Mouse (Mus musculus): ENCODE data around the gene Cubn.

The Cubn gene

GRCm38 (mm10) chr2:13404986-13405678, 86.5 kb downstream of the Cubn start:
- no peak for DNase-seq

DNA sequence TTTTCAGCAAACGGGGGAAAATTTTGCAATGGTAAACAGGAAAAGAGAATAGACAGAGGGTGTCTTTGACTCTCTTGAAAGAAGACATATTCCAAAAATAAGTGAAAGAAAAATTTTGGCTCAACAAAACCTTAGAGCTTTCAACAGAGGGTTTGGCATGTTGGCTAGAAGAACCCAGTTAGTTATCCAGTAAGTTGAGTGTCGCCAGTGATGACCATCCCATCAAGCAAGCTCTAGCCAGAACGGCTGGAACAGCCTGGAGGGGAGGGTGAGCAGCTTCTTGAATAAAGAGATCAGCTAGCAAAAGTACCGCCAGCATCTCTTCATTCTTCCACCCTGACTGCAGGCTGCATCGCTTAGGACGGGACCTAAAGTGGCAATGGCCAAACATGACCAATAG, 90.8 kb downstream of the Cubn start:
- DNase-seq, result no peak

DNA sequence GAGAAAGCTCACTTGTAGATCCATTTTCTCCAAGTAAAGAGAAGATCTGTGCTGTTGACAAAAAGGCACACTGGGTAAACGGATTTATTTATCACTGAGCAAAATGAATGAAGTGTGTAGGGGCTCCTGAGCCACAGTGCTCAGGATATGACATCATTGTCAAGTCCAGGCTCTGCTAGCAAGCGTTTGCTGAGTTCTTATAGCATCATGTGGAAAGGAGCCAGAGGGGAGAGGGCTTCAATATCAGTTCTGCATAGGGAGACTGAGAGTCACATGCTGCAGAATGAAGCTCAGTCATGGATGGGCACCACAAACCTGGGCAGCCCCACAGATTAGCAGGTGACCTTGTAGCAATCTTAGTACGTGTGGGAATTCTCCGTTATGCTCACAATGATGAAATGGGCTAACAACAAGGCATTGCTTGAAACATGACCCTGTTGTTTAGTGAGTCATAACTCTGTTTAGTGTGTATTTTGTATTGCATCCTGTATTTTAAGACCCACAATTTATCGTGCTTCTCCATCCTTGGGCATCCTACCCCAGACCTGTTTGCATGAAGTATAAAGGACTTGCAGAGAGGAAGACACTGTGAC, 92.0 kb downstream of the Cubn start:
- DNase-seq, result no peak

- DNase-seq, result peak; percentile 46 to 47
Observed at GRCm38 (mm10) chr2:13398955-13399354, 92.7 kb downstream of the Cubn start.

DNA sequence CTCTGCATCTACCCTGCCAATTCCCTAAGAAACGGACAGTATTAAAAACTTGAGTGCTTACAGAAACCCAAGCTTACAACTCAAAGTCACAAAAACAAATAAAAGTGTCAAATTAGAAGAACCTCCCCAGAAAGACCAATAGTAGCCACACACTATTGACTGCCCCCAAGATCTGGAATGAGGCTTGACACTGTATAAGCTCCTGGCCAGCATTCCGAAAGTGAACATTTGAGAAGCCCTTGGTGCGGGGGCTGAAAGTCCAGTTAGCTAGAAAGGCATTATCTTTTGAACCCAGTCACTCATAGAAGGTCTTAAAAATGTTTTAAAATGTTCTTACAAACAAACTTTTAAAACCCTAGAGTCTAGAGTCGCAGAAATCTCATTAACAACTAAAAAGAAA, 93.1 kb downstream of the Cubn start:
- no peak for DNase-seq

DNA sequence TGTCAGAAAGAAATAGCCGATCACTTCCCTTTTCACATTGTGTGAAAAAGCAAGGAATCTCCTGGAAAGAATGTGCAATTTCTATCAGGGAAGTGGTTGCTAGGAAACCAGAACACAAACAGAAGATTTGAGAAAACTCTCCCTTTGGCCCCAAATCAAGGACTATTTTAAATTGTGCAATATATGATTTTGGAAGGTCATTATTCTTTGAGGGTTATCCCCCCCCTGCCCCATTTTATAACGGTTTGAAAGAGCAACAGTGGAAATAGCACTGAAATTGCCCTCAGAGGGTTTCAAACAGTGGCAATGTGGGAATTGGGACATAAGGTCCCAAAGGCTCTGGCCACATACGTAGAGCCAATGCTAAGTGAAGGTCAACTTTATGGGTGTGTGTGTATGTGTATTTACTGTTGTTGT, 95.5 kb downstream of the Cubn start:
- no peak for DNase-seq

DNA sequence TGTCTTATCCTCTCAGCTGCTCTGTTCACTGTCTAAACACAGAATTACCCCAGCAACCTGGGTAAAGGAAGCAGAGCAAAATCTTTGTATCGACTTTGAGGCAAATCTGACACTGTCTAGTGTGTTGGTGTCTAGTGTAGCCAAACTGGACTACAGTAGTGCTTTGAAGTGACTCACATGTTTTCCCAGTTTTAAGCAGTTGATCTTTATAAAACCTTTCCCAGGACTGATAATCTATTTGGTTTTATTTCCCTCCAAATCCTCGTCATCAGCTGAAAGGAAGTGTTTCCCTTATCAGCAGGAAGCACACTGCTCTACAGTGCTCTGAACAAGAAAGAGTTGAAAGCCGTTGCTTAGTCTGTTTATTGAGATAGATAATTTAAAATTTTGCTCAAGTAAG, 100.6 kb downstream of the Cubn start:
- DNase-seq, result no peak

GRCm38 (mm10) chr2:13386631-13387030, 105.0 kb downstream of the Cubn start:
- DNase-seq, result peak; percentile 20 to 44

DNA sequence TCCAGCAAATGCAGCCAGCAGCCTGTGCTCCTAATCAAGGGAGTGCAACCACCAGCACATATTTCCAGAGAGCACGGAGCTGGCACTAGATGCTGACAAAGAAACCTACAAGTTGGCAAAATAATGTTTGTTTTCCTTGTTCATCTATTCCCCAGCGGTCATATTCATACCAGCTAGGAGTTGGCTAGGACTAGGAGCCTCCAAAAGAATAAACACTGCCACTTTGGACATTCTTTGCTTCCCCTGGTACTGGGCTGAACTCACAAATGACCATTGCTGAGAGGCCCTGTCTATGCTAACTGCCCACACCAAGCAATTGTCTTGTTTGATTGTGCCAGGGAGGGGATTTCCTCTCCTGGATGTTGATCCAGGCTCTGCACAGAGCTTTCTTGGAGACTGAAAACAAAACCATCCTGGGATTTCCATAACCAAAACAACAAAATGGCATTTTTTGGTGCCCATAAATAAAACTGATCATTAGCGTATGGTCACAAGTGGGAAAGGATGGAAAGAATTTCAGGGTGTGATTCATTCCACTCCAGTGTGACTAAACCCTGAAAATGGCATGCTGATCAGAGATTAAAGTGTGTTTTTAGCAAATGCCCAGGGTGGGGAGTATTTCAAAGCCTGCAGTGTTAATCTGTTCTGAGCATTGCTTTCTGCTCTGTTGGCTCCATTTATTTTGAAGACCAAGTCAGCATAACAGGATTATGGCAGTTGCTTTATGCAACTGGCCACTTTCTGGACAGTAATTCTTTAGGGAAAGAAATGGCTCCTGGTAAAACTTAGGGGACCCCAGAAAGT, 105.9 kb downstream of the Cubn start:
- peak; percentile 9 to 18 for DNase-seq

- no peak for DNase-seq
Observed at GRCm38 (mm10) chr2:13384775-13385541, 106.7 kb downstream of the Cubn start.

GRCm38 (mm10) chr2:13376166-13376565, 115.4 kb downstream of the Cubn start:
- DNase-seq, result no peak

- no peak for DNase-seq
Observed at GRCm38 (mm10) chr2:13373291-13373690, 118.3 kb downstream of the Cubn start.

DNA sequence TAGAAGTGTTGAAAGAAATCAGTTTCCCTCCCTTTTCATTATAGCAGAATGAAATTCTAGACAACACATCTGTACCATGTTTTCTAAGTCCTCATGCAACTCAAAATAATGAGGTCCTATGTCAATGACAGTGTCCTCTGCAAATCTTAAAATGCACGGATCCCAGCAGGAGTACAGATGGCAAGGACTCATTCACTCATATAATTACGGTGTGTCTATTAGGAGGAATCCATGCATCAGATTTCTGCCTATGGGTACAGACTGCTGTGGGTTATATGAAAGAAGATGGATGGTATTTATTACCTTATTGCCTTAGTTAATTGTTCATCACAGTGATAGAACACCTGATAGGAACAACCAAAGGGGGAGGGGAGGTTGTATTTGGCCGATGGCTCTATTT, 118.8 kb downstream of the Cubn start:
- DNase-seq, result no peak

DNA sequence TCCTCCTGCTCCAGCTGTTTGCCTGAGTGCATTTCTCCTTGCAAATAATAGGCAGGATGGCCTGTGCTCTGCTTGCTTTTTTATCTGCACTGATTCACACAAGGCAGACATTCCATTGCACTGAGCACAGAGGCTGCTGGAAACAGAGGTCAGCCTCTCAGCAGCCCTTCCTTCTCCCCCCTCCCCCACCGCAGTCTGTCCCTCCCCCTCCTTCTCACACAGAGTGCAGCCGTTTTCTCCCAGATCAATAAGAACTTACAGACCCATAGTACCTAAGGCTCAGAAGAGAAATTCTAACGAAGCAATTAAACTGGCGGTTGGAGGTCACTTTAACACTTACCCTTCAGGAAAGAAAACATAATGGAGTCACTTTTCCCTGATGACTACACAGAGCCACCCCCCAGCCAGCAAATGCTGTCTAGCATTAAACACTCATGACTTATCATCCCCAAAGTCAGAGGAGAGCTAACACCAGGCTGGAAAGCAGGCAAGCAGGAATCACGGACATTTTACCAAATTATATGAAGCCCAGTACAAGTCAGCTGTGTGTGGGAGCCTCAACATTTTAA, 119.3 kb downstream of the Cubn start:
- no peak for DNase-seq

GRCm38 (mm10) chr2:13371797-13372170, 119.8 kb downstream of the Cubn start:
- DNase-seq, result no peak

GRCm38 (mm10) chr2:13371072-13371796, 120.4 kb downstream of the Cubn start:
- no peak for DNase-seq

DNA sequence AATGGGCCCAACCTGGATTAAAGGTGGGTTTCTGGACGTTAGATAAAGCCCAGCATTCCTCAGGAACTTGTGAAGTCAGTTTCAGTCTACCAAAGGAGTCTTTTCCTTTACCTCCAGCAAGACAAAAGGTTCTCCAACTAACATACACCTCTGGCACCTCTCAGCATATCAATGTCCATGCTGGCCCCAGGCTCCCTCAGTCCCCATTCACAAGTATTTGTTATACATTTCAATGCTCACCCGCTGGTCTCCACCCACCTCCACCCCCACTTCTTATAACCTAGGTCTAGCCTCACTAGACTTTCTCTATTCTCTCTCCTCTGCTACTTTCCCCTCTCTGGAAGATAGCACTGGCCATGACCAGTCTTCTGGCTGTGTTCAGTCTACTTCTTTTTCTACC, 121.1 kb downstream of the Cubn start:
- DNase-seq, result no peak

- DNase-seq, result no peak
Observed at GRCm38 (mm10) chr2:13368517-13368916, 123.1 kb downstream of the Cubn start.

- peak; percentile 44 to 49 for DNase-seq
Observed at GRCm38 (mm10) chr2:13357885-13358552, 133.6 kb downstream of the Cubn start.

GRCm38 (mm10) chr2:13352775-13353174, 138.8 kb downstream of the Cubn start:
- DNase-seq, result no peak

DNA sequence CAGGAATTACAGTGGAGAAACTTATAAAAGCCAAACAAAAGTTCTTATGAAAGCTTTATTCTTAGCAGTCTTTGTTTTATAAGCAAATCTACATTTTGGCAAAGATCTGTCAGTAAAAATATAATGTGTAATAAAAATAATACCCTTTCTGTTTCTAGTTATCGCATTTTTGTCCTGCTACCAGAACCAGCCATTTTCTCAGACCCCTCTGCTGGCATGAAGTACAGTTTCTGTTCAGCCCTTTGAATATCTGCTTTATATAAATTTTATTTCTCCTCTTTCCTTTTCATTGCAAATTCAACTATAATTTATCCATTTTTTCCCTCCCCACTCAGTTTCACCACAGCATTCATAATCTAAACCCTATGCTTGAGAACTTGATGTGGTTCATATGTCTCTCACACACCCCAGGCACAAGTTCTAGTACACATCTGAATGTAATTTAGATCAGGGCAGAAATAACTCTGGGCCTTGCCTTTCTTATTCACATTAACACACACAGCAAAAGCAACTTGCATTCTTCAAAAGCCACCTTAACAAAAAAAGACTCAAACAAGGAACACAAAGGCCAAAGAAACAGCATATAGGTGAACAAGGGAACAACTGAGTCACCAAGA, 139.4 kb downstream of the Cubn start:
- DNase-seq, result no peak
